Mouse (Mus musculus): ENCODE data around the gene Unc5c.

Gene Unc5c

DNA sequence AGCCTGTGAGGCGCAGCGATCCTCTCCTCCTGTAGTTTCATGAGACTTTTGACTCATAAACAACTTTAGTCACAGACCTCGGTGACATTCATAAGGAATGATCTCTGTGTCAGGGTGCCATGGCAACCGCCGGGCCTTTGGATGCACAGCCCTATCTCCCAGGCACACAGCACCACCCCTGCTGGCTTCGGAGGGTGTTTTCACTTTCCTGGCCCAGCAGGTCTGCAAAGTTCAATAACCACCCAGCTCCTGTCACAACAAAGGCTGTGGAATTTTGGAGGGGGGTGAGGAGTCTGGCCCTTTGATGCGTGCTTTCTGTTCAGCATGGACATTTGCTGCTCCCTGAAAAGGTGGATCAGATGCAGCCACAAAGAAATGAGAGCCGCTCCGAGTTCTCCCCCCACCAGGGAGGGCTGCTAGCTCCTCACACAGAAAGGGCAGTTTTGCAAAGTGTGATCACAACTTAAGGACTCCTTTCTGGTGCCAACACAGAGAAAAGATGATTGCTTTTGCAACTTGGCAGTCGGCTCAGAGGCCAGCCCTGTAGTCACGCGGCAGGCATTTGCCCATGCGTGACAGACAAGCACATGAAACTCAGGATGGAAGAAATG lies 354.4 kb downstream of the Unc5c start:
- DNase-seq, result peak; percentile 12

DNA sequence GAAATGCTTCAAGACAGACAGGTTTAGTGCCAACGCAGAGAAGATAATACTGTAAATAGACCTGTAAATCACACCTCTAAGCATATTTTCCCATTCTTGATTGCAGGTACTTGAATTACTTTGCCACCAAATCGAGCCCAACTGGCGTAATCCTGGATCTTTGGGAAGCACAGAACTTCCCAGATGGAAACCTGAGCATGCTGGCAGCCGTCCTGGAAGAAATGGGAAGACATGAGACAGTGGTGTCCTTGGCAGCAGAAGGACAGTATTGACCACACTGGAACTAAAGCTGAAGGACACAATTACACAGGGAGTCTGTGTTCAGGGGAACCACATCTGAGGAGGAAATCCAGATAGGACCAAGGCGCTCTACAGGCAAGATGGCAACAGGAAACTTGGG lies 363.3 kb downstream of the Unc5c start:
- no peak for DNase-seq

DNA sequence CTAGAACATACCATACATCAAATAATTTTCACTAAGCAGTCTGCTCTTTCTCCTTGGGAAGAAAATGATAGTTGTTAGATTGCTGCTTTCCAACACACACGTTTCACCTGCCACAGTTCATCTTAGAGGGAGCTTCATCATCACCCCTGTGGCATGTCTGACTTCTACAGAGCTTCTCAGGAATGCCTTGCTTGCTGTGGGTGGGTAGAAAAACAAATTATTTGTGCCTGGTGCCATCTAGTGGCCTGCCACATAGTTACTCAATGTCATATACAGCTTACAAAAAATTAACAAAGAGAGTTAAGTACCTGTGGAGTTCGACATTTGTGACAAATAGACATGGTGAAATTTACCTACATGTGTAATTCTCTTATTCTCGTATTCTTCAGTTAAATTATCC lies 366.1 kb downstream of the Unc5c start:
- DNase-seq, result peak; percentile 76

DNA sequence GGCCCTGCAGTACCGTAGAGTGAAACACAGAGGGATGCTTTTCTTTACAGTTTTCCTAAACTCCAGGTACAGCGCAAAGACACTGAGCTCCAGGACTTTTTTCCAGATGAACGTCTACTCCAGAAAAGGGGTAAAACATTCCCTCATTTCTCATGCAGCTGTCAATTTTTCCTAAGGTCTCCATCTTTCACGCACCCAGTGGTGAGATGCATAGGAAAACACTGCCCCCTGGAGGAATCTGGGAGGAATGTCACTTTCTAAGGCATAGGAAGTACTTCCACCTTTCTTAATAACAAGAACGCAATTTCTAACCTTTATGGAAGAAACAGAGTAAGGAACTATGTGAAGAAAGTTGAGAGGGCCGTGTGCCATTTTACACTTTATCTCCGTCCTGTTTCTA lies 373.8 kb downstream of the Unc5c start:
- DNase-seq, result peak; percentile 27

DNA sequence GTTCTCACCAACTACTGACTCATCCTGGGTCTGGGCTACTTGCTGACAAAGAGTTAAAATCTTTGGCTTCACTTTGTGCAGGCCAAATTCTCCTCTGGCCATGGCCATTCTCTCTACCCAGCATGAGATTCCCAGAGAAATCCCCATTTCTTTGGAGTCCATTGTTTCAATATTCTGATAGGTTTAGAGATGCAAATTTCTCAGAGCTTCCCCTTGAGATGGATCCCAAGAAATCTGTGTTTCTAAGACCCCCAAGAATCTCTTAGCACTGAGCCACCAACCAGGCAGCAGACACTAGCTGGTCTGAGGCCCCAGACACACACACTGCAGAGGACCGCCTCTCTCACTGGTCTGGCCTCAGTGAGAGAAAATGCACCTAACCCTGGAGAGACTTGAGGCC lies 384.2 kb downstream of the Unc5c start:
- DNase-seq, result no peak

DNA sequence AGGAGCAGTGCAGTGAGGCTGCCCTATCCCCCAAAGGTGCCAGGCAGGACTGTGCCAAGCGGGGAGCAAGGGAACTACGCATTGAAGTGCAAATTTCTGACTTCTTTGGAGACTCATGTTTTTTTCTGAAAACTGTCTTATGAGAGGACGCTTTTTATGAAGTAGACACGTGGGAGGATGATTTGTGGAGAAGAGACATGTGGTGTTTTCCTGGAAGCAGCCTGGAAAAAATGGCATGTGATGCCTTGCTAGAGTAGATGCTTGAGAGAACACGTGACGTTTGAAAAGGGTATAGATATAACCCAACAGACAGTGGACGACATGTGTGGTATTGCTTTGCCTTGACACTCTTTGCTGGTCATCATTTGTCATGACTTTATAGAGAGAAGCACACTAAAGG lies 385.1 kb downstream of the Unc5c start:
- DNase-seq, result no peak

DNA sequence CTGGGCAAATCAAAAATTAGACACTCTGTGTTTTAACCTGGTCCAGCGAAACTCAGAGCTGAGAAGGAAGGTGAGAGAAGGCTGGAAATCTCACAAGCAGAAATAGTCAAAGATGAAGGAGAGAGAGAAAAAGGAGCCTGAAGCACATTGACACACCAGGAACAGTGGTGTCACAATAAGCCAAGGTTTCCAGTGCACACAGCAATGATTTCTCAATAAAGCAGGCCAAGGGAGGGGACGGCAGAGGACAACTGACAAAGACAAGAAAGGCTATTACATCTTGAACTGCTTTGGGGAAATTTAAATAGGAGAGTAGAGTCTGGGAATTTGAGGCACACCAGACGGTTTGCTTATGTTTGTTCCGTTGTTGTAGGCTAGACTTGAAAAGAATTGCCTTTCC lies 389.3 kb downstream of the Unc5c start:
- DNase-seq, result no peak

DNA sequence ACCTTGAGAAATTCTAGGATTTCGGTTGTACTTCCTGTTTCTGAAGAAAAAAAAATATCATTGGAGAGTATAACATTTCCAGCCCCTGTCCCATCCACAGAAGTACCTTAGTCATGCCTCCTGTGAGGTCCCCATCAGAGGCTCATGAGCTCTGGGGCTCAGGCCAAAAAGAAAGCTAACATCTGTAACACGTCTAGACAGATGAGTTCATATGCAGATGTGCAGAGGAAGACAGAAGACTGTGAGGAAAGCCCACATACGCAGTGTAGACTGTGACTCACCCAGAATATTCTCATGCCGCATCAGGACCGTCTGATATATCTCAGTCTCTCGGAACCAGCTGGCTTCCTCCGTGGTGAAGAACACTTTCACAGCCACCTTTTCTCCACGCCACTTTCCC lies 392.1 kb downstream of the Unc5c start:
- no peak for DNase-seq

DNA sequence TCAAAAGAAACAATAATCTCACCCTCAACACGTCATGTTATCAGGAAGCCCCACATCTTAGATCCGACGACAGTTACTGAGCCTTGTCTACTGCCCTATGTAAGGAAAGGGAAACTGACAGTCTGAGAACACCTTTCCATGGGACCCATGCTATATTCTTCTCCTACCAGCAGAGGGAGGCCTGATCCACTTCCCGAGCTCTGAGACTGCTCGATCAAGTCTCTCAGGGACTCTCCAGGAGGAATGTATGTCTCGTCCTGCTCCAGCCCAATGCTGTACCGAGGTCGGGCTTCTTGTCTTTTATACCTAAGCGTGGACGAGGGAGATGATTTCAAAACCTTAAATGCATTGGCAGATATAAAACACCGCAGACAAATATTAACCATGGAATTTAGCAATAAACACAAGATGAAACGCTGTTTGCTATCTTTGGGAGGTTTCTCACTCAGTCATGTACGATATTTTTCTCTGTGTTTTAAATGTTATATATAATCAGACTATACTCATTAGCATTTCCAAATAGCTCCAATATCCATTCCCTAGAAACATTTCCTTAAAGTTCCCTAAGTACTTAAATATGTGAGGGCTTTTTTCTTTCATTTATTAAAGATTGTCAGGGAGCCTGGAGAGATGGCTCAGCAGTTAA lies 397.9 kb downstream of the Unc5c start:
- DNase-seq, result peak; percentile 11

DNA sequence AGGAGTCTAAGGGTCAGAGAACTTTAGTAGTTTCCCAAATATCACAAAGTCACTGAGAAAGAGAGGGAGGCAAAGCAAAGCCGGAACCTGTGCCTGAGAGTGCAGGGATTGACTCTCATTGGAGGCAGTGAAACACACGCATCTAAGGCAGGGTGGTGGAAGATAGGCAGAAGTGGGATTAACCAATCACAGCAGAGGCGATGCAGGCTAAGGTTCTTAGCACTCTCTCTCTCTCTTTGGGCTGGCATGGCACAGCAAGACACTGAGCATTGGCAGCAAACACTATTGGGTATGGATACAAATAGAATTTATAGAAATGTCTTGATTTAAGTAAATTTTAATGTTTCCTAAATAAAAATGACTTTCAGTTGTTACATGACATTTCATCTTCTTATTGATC lies 406.8 kb downstream of the Unc5c start:
- no peak for DNase-seq

DNA sequence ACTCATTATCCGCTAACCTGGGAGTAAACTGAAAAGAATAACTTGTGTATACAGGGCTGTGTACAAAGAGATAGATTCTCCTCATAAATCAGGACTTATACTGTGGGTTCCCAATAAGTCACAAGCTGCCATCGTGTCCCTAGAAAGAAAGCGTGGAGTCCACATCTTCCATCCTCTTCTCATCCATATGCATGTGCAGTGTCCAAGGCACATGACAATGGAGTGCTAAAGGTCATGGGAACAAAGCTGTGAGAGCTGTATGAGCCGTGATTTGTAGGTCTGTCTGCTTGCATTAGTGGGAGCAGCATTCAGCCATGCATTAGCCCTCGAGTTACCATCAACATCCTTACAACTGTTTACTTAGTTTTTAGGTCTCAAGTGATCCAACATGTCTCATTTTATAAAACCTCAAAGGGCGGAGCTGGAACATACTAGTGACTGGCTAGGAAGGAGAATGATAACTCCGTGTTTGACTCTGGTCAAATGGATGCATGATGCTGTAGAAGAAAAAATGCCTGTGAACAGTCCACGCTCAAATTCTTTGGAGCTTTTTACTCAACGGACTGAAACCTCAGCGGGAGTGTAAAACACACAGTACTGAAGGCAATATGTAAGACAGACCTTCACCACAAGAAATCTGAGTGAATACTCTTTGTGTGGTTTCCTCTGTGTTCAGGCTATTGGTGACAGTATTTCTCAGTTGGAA lies 407.5 kb downstream of the Unc5c start:
- no peak for DNase-seq

DNA sequence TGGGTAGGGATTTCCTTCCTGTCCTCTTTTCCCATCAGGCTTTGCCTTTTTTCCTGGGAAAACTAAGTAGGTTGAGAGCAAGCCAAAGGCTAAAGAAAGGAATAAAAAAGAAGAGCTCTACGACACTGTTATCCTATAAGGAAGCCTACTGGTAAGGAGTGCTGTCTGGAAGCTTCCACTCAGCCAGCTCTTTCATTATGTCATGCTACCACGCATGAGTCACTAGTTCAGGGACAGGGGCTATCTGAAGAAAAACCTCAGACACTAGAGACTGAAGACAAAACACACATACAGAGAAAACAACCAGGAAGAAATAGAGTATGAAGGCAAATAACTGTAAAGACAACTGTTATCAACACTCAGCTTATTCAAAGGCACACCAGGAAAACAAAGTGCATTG lies 417.5 kb downstream of the Unc5c start:
- no peak for DNase-seq

DNA sequence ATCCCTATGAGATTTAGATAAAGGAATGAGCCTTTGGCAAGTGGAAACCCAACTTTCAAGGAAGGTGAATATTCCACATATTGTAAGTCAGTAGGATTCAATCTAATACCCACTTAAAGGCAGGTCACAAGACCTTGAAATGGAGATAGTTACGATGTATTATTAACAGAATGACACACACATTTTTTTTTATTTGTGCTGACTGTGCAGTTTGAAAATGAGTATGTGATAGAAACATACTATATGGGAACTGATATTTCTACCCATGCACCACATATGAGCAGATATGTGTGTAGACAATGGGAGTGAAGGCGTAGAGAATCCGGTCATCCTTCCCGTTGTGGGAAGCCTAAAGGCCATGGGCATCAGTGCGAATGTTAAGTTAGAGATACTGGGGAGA lies 419.2 kb downstream of the Unc5c start:
- DNase-seq, result no peak
